Mouse (Mus musculus) stomach, embryonic 15.5 days (tissue): ENCODE results near the gene Cpsf6. TPM values are rescaled to one million over a fixed set of nuclear protein-coding genes. Genes with fewer than 3 reads are reported as not detected.

Experiments used
- ATAC-seq: fragments of 200-750 bp; cut with Nextera tagmentation; 2 replicates; pipeline ENCODE4 v1.8.0; 2017; ENCODE audit warnings: low read depth, moderate number of reproducible peaks, moderate TSS enrichment; ENCODE audit not compliant: insufficient read depth, low FRiP score
- H3K27ac ChIP-seq: fragments of 300-500 bp; sonication (generic); 2 replicates; pipeline ENCODE4 v1.5.1; 2015; ENCODE audit warnings: mild to moderate bottlenecking, inconsistent platforms
- H3K27me3 ChIP-seq: fragments of 300-500 bp; sonication (generic); replicated peaks from 2 replicates; pipeline ENCODE4 v1.6.1; 2015; ENCODE audit warnings: inconsistent platforms
- H3K36me3 ChIP-seq: fragments of 300-500 bp; sonication (generic); 2 replicates; pipeline ENCODE4 v1.6.1; 2015; ENCODE audit warnings: inconsistent platforms
- H3K4me1 ChIP-seq: fragments of 300-500 bp; sonication (generic); 2 replicates; pipeline ENCODE4 v1.6.1; 2015; ENCODE audit warnings: inconsistent platforms
- H3K4me2 ChIP-seq: fragments of 300-500 bp; sonication (generic); 2 replicates; pipeline ENCODE4 v1.6.1; 2015; ENCODE audit warnings: mild to moderate bottlenecking, inconsistent platforms
- H3K4me3 ChIP-seq: fragments of 300-500 bp; sonication (generic); replicated peaks from 2 replicates; pipeline ENCODE4 v1.5.1; 2015; ENCODE audit warnings: inconsistent platforms
- H3K9ac ChIP-seq: fragments of 300-500 bp; sonication (generic); 2 replicates; pipeline ENCODE4 v1.6.1; 2015; ENCODE audit warnings: inconsistent platforms
- H3K9me3 ChIP-seq: fragments of 300-500 bp; sonication (generic); 2 replicates; pipeline ENCODE4 v1.6.1; 2016; ENCODE audit warnings: inconsistent platforms
- WGBS: fragments of 180-500 bp; shearing (Covaris S2); methylation state at CpG from one replicate; pipeline ENCODE4 v1.1.7; 2015; 5-methylcytosine and 5-hydroxymethylcytosine counted together
- polyA plus RNA-seq: library from polyadenylated mRNA; unstranded; fragments of >200 nt; fragmentation: Nextera tagmentation; extraction: Ambion mirVana; gene quantifications from 2 replicates; pipeline ENCODE4 v1.2.1, GENCODE M21; 2015

Cpsf6 gene
- polyA plus RNA-seq, 1 experiment from 2014 or later: 117 TPM

GRCm38 (mm10) chr10:117377431-117378290 is 2.2 kb downstream of the Cpsf6 start:
- Histone ChIP-seq H3K27me3 (no peaks in the 10 kb centered on the region), H3K27ac (no peak overlapping the region), H3K4me1 (no peaks in the 10 kb centered on the region), H3K9ac (peak overlapping the region; percentile 20; the same call in 1 of the 2 replicates), H3K36me3 (no peaks in the 10 kb centered on the region), H3K4me2 (peak overlapping the region; percentile 66), H3K9me3 (no peaks in the 10 kb centered on the region), H3K4me3 (peak overlapping the region; percentile 95)
- 16% methylated on average over 16 of the region's 16 CpGs for WGBS
- no peak for ATAC-seq

GRCm38 (mm10) chr10:117376580-117377189 is 3.1 kb downstream of the Cpsf6 start:
- under 1% methylated on average over 80 of the region's 86 CpGs for WGBS
- Histone ChIP-seq H3K4me3 (peak overlapping the region; percentile 95), H3K27ac (peak overlapping the region; percentile 92), H3K9ac (peak overlapping the region; percentile 97), H3K36me3 (no peaks in the 10 kb centered on the region), H3K4me1 (no peaks in the 10 kb centered on the region), H3K4me2 (peak overlapping the region; percentile 66), H3K27me3 (no peaks in the 10 kb centered on the region), H3K9me3 (no peaks in the 10 kb centered on the region)
- ATAC-seq: peak; percentile 96

DNA sequence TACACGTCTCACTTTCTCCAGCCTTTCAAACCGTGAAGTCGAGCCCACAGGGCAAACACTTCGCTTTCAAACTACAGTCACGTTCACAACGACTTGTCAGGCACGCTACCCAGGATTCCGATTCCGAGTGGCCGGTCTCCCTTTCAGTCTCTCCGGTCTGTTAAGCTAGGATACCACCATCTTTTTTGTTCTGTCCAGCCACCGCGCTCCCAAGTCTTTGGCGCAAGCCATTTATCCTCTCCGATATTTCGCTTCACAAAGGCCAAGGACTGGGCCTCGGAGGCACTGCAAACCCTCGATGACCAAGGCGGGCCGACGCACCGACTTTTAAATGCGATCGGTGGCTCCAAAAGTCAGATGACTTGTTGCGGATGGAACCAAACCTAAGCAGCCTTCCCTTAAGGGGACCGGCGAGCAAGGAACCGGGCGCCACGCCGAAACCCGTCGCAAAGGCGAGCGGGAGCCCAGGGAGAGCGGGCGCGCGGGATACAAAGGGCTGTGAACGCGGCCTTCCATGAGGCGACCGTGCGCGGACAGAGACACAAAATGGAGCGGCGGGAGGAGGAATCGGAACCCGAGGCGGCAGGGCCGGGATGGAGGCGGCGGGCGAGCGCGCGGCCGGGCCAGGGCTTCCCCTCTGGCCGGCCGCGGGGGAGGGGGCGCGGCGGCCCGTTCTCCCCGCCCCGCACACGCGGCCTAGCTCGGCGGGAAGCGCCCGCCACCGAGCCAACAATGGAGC is 3.8 kb downstream of the Cpsf6 start:
- peak overlapping the region; percentile 62 for H3K4me2 ChIP-seq
- H3K27me3 ChIP-seq: no peaks in the 10 kb centered on the region
- peak overlapping the region; percentile 95 for H3K4me3 ChIP-seq
- ATAC-seq: peak; percentile 66
- no peaks in the 10 kb centered on the region for H3K9me3 ChIP-seq
- no peaks in the 10 kb centered on the region for H3K4me1 ChIP-seq
- H3K36me3 ChIP-seq: no peaks in the 10 kb centered on the region
- H3K9ac ChIP-seq: peak overlapping the region; percentile 97
- under 1% methylated on average over 63 of the region's 74 CpGs for WGBS
- peak overlapping the region; percentile 92 for H3K27ac ChIP-seq

DNA sequence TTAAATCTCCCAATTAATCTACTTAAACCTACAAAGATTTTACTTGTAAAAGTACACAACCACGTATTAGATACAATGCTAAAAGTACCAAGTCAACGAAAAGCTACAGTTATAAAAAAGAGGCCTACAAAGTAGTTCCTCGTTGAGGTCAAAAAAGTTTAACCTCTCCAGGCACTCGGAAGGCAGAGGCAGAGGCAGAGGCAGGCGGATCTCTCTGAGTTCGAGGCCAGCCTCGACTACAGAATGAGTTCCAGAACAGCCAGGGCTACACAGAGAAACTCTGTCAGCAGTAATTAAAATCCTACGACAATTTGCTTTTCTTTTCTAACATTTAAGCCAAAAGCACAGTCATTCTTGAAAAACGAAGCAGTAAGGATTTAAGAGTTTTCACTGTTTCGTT is 4.7 kb downstream of the Cpsf6 start:
- H3K27ac ChIP-seq: no peak overlapping the region
- H3K36me3 ChIP-seq: no peaks in the 10 kb centered on the region
- no peak for ATAC-seq
- peak overlapping the region; percentile 95 for H3K4me3 ChIP-seq
- H3K4me2 ChIP-seq: peak overlapping the region; percentile 62
- no peak overlapping the region for H3K9ac ChIP-seq
- 14% methylated on average over 10 of the region's 10 CpGs for WGBS
- H3K9me3 ChIP-seq: no peaks in the 10 kb centered on the region
- H3K27me3 ChIP-seq: no peaks in the 10 kb centered on the region
- no peaks in the 10 kb centered on the region for H3K4me1 ChIP-seq

- H3K27me3 ChIP-seq: no peaks in the 10 kb centered on the region
- 24% methylated on average over 3 of the region's 3 CpGs for WGBS
Observed at GRCm38 (mm10) chr10:117363106-117363505, 16.7 kb downstream of the Cpsf6 start.

GRCm38 (mm10) chr10:117358891-117359290 is 20.9 kb downstream of the Cpsf6 start:
- H3K4me3 ChIP-seq: no peak overlapping the region
- ATAC-seq: no peak
- H3K4me1 ChIP-seq: no peaks in the 10 kb centered on the region
- no peak overlapping the region for H3K27ac ChIP-seq
- no peak overlapping the region for H3K4me2 ChIP-seq
- H3K9ac ChIP-seq: no peak overlapping the region
- H3K9me3 ChIP-seq: no peaks in the 10 kb centered on the region
- no peaks in the 10 kb centered on the region for H3K27me3 ChIP-seq
- peaks cover 48% of the 10 kb centered on the region for H3K36me3 ChIP-seq
- WGBS: 88% methylated on average over 11 of the region's 11 CpGs

More at GRCm38 (mm10) chr10:117363106-117363505, 16.7 kb downstream of the Cpsf6 start:
- ATAC-seq: no peak
- no peak overlapping the region for H3K9ac ChIP-seq
- H3K4me2 ChIP-seq: no peak overlapping the region
- H3K36me3 ChIP-seq: peaks cover 39% of the 10 kb centered on the region
- no peaks in the 10 kb centered on the region for H3K4me1 ChIP-seq
- H3K27ac ChIP-seq: no peak overlapping the region
- H3K9me3 ChIP-seq: no peaks in the 10 kb centered on the region
- H3K4me3 ChIP-seq: no peak overlapping the region

- Histone ChIP-seq H3K9ac (no peak overlapping the region), H3K9me3 (no peaks in the 10 kb centered on the region), H3K4me3 (no peak overlapping the region), H3K4me1 (no peaks in the 10 kb centered on the region), H3K27me3 (no peaks in the 10 kb centered on the region), H3K4me2 (no peak overlapping the region), H3K36me3 (no peaks in the 10 kb centered on the region), H3K27ac (no peak overlapping the region)
- ATAC-seq: no peak
- 74% methylated on average over 4 of the region's 4 CpGs for WGBS
Observed at GRCm38 (mm10) chr10:117343000-117343399, 36.8 kb downstream of the Cpsf6 start.

DNA sequence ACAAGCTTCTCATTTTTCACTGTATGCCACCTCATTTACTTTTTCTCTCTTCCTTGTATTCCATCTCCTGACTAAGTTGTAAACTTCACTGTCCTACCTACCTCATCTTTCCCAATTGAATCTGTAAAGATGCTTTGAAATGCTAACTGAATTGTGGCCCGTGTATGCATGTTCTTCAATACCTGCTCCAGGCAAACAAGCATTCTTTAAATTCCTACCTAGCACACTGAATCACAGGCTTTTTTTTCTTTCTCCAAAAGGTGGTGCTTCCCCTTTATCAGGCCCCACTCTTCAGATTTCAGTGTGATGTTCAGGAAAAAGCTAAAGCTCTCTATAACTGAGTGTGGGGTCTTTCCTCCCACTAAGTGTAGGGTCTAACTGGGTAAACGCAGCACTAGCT is 37.4 kb downstream of the Cpsf6 start:
- H3K9me3 ChIP-seq: no peaks in the 10 kb centered on the region
- no peak overlapping the region for H3K4me3 ChIP-seq
- 68% methylated on average over 2 of the region's 2 CpGs for WGBS
- no peak overlapping the region for H3K9ac ChIP-seq
- H3K4me1 ChIP-seq: no peaks in the 10 kb centered on the region
- no peak overlapping the region for H3K27ac ChIP-seq
- no peaks in the 10 kb centered on the region for H3K36me3 ChIP-seq
- H3K4me2 ChIP-seq: no peak overlapping the region
- no peak for ATAC-seq
- H3K27me3 ChIP-seq: no peaks in the 10 kb centered on the region

GRCm38 (mm10) chr10:117341029-117341428 is 38.8 kb downstream of the Cpsf6 start:
- H3K4me3 ChIP-seq: no peak overlapping the region
- H3K9me3 ChIP-seq: no peaks in the 10 kb centered on the region
- H3K4me2 ChIP-seq: no peak overlapping the region
- no peak overlapping the region for H3K27ac ChIP-seq
- H3K9ac ChIP-seq: no peak overlapping the region
- H3K4me1 ChIP-seq: no peaks in the 10 kb centered on the region
- no peaks in the 10 kb centered on the region for H3K27me3 ChIP-seq
- 71% methylated on average over 4 of the region's 4 CpGs for WGBS
- no peak for ATAC-seq
- no peaks in the 10 kb centered on the region for H3K36me3 ChIP-seq

DNA sequence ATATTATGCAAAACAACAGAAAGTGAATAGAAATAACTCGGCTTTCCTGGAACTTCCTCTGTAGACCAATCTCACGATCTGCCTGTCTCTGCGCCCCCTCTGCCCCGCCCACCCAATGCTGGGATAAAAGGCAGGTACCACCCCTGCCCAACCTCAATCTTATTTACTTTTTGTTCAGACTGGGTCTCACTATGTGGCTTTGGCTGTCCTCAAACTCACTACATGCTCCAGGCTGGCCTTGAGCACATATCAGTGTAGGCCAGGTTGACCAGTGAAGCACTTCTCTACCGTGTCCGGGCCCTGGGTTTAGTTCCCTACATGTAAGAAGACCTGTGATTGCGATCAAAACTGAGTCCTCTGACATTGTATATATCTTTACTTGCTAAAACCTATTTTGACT is 40.6 kb downstream of the Cpsf6 start:
- ATAC-seq: no peak
- Histone ChIP-seq H3K9ac (no peak overlapping the region), H3K27me3 (no peaks in the 10 kb centered on the region), H3K9me3 (no peaks in the 10 kb centered on the region), H3K4me3 (no peak overlapping the region), H3K27ac (no peak overlapping the region), H3K36me3 (no peaks in the 10 kb centered on the region), H3K4me1 (no peaks in the 10 kb centered on the region), H3K4me2 (no peak overlapping the region)
- 77% methylated on average over 7 of the region's 7 CpGs for WGBS

DNA sequence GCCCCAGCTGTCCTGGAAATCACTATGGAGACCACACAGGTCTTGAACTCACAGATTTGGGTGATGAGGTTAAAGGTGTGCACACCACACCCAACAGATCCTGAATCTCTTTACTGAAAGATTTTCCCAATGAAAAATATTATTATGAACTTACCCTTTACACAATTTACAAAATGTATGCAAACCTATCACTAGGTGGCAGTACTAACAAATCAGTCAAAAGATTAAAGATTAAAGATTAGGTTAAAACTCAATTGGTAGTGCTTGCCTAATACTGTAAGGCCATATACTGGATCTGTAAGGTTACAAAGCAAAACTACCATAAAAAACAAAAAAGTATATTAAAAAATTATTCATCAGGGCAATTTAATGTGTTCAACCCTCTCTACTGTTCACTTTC is 41.9 kb downstream of the Cpsf6 start:
- ATAC-seq: 0 out of 2 replicates have a peak, but pooled peaks have one; percentile 37
- Histone ChIP-seq H3K4me2 (no peak overlapping the region), H3K4me1 (no peaks in the 10 kb centered on the region), H3K4me3 (no peak overlapping the region), H3K27ac (no peak overlapping the region), H3K9me3 (no peaks in the 10 kb centered on the region), H3K9ac (no peak overlapping the region), H3K36me3 (no peaks in the 10 kb centered on the region), H3K27me3 (no peaks in the 10 kb centered on the region)

- Histone ChIP-seq H3K9me3 (no peaks in the 10 kb centered on the region), H3K36me3 (no peaks in the 10 kb centered on the region), H3K27me3 (no peaks in the 10 kb centered on the region), H3K4me1 (no peaks in the 10 kb centered on the region), H3K9ac (no peak overlapping the region), H3K4me2 (no peak overlapping the region), H3K4me3 (no peak overlapping the region), H3K27ac (no peak overlapping the region)
- peak; percentile 37; the same call in 1 of the 2 replicates for ATAC-seq
- WGBS: 25% methylated on average over 4 of the region's 4 CpGs
Observed at GRCm38 (mm10) chr10:117335649-117336048, 44.2 kb downstream of the Cpsf6 start.
